ENCODE assay signal across 9 mouse cellular contexts in the genomic region with DNA sequence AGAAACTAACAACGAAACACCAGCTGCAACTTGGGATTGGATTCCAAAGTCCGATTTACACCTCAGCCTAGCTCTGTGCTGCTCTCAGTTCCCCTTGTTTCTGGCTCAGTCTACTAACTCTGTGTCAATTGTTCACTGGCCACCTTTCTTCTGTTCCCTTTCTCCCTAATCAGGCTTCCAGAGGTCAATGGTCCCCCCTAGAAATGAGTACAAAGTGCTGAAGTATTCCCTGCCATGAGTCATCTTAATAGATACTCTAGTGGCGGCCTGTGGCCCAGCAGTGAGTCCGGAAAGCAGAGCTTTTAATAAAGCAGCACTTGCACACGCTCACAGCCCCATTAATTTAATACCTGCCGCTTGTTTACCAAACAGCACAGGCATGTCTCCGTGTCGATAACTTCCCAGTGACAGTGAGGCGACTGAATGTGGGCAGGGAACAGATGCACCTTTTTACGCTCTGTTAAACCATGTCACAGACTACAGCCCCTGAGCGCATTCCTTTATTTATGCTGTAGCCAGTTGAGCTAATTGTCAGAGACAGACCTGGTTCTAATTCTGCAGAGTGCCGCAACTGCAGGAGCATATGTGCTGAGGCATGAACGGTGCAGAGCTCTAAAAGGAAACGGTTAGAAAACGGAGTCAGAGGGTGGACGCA.
DNase-seq lines count a peak whose midpoint lies in the region; ATAC-seq and TF ChIP-seq lines count a peak whose summit lies in the region.
"Had no signal": no experiment of that assay in that cellular context is flagged by ENCODE, and none has a peak within 500 bp of the region (broad histone marks: within the 10 kb centered on the region; RNA-seq: fewer than 3 reads in every experiment).

No protein-coding gene starts in this region.

- WGBS in liver, adult 2 months, result 92% methylated on average over 16 of the region's 16 CpGs
- 77% methylated on average over 16 of the region's 16 CpGs for WGBS in liver, embryonic 12.5 days (ENCODE audit: insufficient replicate concordance)
- 36% methylated on average over 16 of the region's 16 CpGs for WGBS in embryonic facial prominence, embryonic 15.5 days
- 52% methylated on average over 16 of the region's 16 CpGs for WGBS in kidney, embryonic 14.5 days
- WGBS in neural tube, embryonic 14.5 days, result 51% methylated on average over 16 of the region's 16 CpGs

- H3K4me2 ChIP-seq in liver, embryonic 12.5 days, result no peak overlapping the region
- H3K4me2 ChIP-seq in embryonic facial prominence, embryonic 15.5 days (replicated peaks), result peak overlapping the region; percentile 23
- H3K4me2 ChIP-seq in kidney, embryonic 14.5 days (replicated peaks; ENCODE audit: low read depth, low read length), result no peak overlapping the region
- H3K4me2 ChIP-seq in neural tube, embryonic 14.5 days (ENCODE audit: low read depth, low read length), result no peak overlapping the region
- H3K4me2 ChIP-seq: lung, embryonic 14.5 days had no signal

- no peak for TF ChIP-seq POLR2A in liver, adult 2 months (IDR thresholded peaks at IDR 0.05; ENCODE audit: extremely low read depth, insufficient read depth, low read length)

- no peak overlapping the region for H3K27ac ChIP-seq in liver, adult 2 months (replicated peaks; ENCODE audit: insufficient read depth, low read depth, low read length)
- no peak overlapping the region for H3K27ac ChIP-seq in liver, embryonic 12.5 days
- H3K27ac ChIP-seq in embryonic facial prominence, embryonic 15.5 days (replicated peaks), result no peak overlapping the region; the same call in 1 of the 2 replicates
- no peak overlapping the region for H3K27ac ChIP-seq in kidney, embryonic 14.5 days (ENCODE audit: low read depth, low read length)
- no peak overlapping the region for H3K27ac ChIP-seq in neural tube, embryonic 14.5 days (ENCODE audit: low read depth, low read length)

- no peak for ATAC-seq in liver, embryonic 12.5 days
- no peak for ATAC-seq in embryonic facial prominence, embryonic 15.5 days (ENCODE audit: insufficient number of reproducible peaks, low FRiP score, low TSS enrichment, low read depth)
- ATAC-seq in kidney, embryonic 14.5 days (ENCODE audit: low FRiP score, low TSS enrichment), result peak; percentile 35; the same call in 1 of the 2 replicates
- peak; percentile 75 for ATAC-seq in neural tube, embryonic 14.5 days (ENCODE audit: low read depth)

- no peak for TF ChIP-seq CTCF in liver, adult 2 months (IDR thresholded peaks at IDR 0.05; ENCODE audit: low read depth, low read length)

- H3K4me3 ChIP-seq in liver, adult 2 months (ENCODE audit: insufficient read depth, low read depth, low read length), result no peak overlapping the region
- H3K4me3 ChIP-seq in liver, embryonic 12.5 days, result no peak overlapping the region
- no peak overlapping the region for H3K4me3 ChIP-seq in embryonic facial prominence, embryonic 15.5 days (replicated peaks)
- H3K4me3 ChIP-seq in kidney, embryonic 14.5 days (ENCODE audit: low read length), result no peak overlapping the region
- H3K4me3 ChIP-seq in neural tube, embryonic 14.5 days (ENCODE audit: low read depth, low read length), result no peak overlapping the region

- H3K36me3 ChIP-seq in liver, adult 2 months (ENCODE audit: control insufficient read depth, insufficient read depth, low read length), result no peaks in the 10 kb centered on the region
- no peaks in the 10 kb centered on the region for H3K36me3 ChIP-seq in liver, embryonic 12.5 days
- no peaks in the 10 kb centered on the region for H3K36me3 ChIP-seq in embryonic facial prominence, embryonic 15.5 days
- no peaks in the 10 kb centered on the region for H3K36me3 ChIP-seq in kidney, embryonic 14.5 days (ENCODE audit: control insufficient read depth, insufficient read depth, low read length)
- H3K36me3 ChIP-seq in neural tube, embryonic 14.5 days (ENCODE audit: control insufficient read depth, insufficient read depth, low read length), result no peaks in the 10 kb centered on the region

- H3K9me3 ChIP-seq in liver, embryonic 12.5 days (replicated peaks), result no peaks in the 10 kb centered on the region
- H3K9me3 ChIP-seq in embryonic facial prominence, embryonic 15.5 days (replicated peaks), result no peaks in the 10 kb centered on the region
- no peaks in the 10 kb centered on the region for H3K9me3 ChIP-seq in kidney, embryonic 14.5 days (ENCODE audit: control insufficient read depth, low read length)
- H3K9me3 ChIP-seq in neural tube, embryonic 14.5 days (ENCODE audit: control insufficient read depth, low read length), result no peaks in the 10 kb centered on the region

- H3K79me2 ChIP-seq in liver, adult 2 months (ENCODE audit: control insufficient read depth, insufficient read depth, low read length), result no peaks in the 10 kb centered on the region

- H3K4me1 ChIP-seq in liver, adult 2 months (ENCODE audit: control insufficient read depth, insufficient read depth, low read length), result no peaks in the 10 kb centered on the region; the same call in 1 of the 2 replicates
- H3K4me1 ChIP-seq in liver, embryonic 12.5 days, result no peaks in the 10 kb centered on the region
- peaks cover 27% of the 10 kb centered on the region for H3K4me1 ChIP-seq in embryonic facial prominence, embryonic 15.5 days
- H3K4me1 ChIP-seq in kidney, embryonic 14.5 days (ENCODE audit: control insufficient read depth, insufficient read depth, low read length), result peaks cover 11% of the 10 kb centered on the region
- H3K4me1 ChIP-seq in neural tube, embryonic 14.5 days (ENCODE audit: control insufficient read depth, insufficient read depth, low read length), result peaks cover 5% of the 10 kb centered on the region; the same call in 1 of the 2 replicates

- peak; percentile 21 for DNase-seq in liver, adult 2 months (ENCODE audit: extremely low read depth, low read depth, low spot score)
- DNase-seq in adrenal gland, postnatal 36 days, result no peak
- no peak for DNase-seq in adrenal gland, postnatal 25 days
- DNase-seq: heart, adult 18-20 months; lung, embryonic 14.5 days had no signal

- H3K27me3 ChIP-seq in liver, adult 2 months (ENCODE audit: control insufficient read depth, insufficient read depth, low read length), result no peaks in the 10 kb centered on the region
- no peaks in the 10 kb centered on the region for H3K27me3 ChIP-seq in liver, embryonic 12.5 days (replicated peaks)
- no peaks in the 10 kb centered on the region for H3K27me3 ChIP-seq in embryonic facial prominence, embryonic 15.5 days
- no peaks in the 10 kb centered on the region for H3K27me3 ChIP-seq in kidney, embryonic 14.5 days (ENCODE audit: control insufficient read depth, insufficient read depth, low read length)
- no peaks in the 10 kb centered on the region for H3K27me3 ChIP-seq in neural tube, embryonic 14.5 days (ENCODE audit: control insufficient read depth, insufficient read depth, low read length)

- H3K9ac ChIP-seq in liver, adult 2 months (ENCODE audit: low read depth, low read length), result no peak overlapping the region
- H3K9ac ChIP-seq in liver, embryonic 12.5 days, result no peak overlapping the region
- no peak overlapping the region for H3K9ac ChIP-seq in embryonic facial prominence, embryonic 15.5 days
- no peak overlapping the region for H3K9ac ChIP-seq in kidney, embryonic 14.5 days (ENCODE audit: low read depth, low read length)
- no peak overlapping the region; the same call in 1 of the 2 replicates for H3K9ac ChIP-seq in neural tube, embryonic 14.5 days (replicated peaks; ENCODE audit: low read depth, low read length)
- H3K9ac ChIP-seq: lung, embryonic 14.5 days had no signal

Comparison
In these comparisons a context has a peak if more than half of its experiments do, and no peak if none do; other contexts are left out.
1. ATAC-seq: peak in kidney, embryonic 14.5 days (single experiment) and neural tube, embryonic 14.5 days (single experiment); none in liver, embryonic 12.5 days (single experiment) and embryonic facial prominence, embryonic 15.5 days (single experiment).